Mouse (Mus musculus): ENCODE measurements at regions not wholly inside any gene's neighbourhood (a gene's known extent, or its start where the extent isn't known, plus 50 kb on each side); places are given as distances from the start of the nearest gene placed in this dataset.

DNA sequence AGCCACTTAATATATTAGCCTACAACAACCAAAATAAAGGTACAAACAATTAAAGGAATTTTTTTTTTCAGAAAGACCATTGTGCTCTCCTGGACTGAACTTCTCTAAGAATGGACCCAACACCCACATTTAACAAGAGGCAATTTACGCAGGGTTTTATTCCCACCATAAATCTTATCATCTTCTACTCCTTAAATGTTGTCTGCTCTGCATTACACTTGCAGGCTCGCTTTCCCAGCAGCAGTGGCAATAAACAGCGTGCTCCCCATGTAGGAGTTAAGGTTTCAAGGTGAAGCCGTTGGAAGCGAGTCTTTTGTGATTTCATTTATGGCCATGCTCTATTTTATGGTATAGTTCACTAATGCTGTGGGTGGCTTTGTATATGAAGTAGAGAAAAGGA lies 76.0 kb upstream of the Nhs start:
- DNase-seq (ENCODE audit: low spot score in 2 of 2): no peak

DNA sequence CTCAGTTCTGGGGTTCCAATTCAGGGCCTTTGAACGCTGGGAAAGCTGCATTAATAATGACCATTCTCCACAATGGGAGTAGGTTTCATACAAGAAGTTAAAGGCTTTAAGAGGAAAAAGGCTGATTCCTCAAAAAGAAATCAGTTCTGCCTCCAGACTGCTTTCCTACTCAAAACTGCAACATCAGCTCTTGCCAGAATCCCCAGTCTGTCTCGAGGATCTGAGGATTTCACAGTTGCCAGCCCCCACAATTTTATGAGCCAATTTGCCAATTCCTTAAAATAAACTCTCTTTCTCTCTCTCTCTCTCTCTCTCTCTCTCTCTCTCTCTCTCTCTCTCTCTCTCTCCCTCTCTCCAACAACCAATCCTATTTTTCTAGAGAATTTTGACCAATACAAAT lies 51.3 kb upstream of the Nhs start:
- DNase-seq (ENCODE audit: low spot score in 2 of 2): no peak
